Mouse (Mus musculus): Measurements from ENCODE around the gene Gm37240. TPM values are rescaled to one million over a fixed set of nuclear protein-coding genes. Genes with fewer than 3 reads are reported as not detected.

Gene Gm37240
- polyA plus RNA-seq, 1 experiment from 2014 or later = 0.52 TPM

DNA sequence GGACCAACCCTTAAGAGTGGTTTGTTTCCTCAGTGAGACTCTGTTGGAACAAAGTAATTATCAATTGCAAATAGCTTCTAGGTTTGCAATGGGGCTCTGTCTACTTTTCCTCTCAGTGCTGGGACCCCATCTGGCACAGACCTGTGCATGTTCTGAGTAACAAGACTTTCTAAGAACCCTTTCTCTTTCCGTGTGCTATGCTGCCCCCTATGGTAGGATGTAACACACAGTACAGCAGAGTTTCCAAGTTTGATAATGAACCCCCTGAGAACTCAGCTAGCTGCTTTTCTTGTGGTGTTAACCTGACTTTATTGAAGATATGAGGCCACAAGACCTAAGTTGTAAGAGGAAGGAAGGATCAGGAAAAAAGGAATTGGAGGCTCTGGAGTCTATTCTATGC lies 980.8 kb downstream of the Gm37240 start:
- Histone ChIP-seq H3K4me1 (replicated peaks; ENCODE audit: control insufficient read depth, insufficient read depth, low read length) (no peaks in the 10 kb centered on the region), H3K36me3 (ENCODE audit: control insufficient read depth, insufficient read depth, low read length) (no peaks in the 10 kb centered on the region), H3K9me3 (ENCODE audit: control insufficient read depth, low read length) (no peaks in the 10 kb centered on the region), H3K4me2 (replicated peaks; ENCODE audit: low read depth, low read length) (no peak overlapping the region), H3K27me3 (ENCODE audit: control insufficient read depth, insufficient read depth, low read length) (no peaks in the 10 kb centered on the region), H3K27ac (ENCODE audit: low read depth, low read length) (no peak overlapping the region), H3K4me3 (ENCODE audit: low read depth, low read length) (no peak overlapping the region), H3K9ac (ENCODE audit: low read depth, low read length) (no peak overlapping the region)
- WGBS = 24% methylated on average over 1 of the region's 1 CpGs
- ATAC-seq (ENCODE audit: low FRiP score) = no peak
- DNase-seq (ENCODE audit: low spot score) = peak; percentile 58

DNA sequence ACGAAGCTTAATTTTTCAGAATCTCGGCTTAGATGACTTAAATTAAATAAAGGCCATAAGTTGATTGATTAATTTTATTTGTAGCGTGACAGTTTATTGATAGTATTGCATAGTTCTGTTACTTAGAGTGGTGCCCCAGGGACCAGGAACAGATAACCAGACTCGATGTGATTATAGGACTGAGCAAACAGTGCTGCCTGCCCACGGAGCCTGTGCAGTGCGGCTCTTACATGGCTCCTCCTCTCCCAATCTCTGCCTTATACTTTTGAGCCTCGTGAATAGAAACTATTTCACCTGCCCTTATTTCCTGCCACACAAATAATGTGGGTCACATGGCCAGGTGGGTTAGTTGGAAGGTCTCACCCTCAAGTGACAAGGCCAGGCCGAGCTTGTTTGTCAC lies 989.4 kb downstream of the Gm37240 start:
- H3K4me2 ChIP-seq (replicated peaks; ENCODE audit: low read depth, low read length) = no peak overlapping the region
- ATAC-seq (ENCODE audit: low FRiP score) (no peak), DNase-seq (ENCODE audit: low spot score) (no peak)
- H3K36me3 ChIP-seq (ENCODE audit: control insufficient read depth, insufficient read depth, low read length) = no peaks in the 10 kb centered on the region
- 90% methylated on average over 8 of the region's 8 CpGs for WGBS
- no peaks in the 10 kb centered on the region for H3K4me1 ChIP-seq (replicated peaks; ENCODE audit: control insufficient read depth, insufficient read depth, low read length)
- no peaks in the 10 kb centered on the region for H3K27me3 ChIP-seq (ENCODE audit: control insufficient read depth, insufficient read depth, low read length)
- no peak overlapping the region for H3K9ac ChIP-seq (ENCODE audit: low read depth, low read length)
- H3K4me3 ChIP-seq (ENCODE audit: low read depth, low read length) = no peak overlapping the region
- no peak overlapping the region for H3K27ac ChIP-seq (ENCODE audit: low read depth, low read length)
- H3K9me3 ChIP-seq (ENCODE audit: control insufficient read depth, low read length) = no peaks in the 10 kb centered on the region

DNA sequence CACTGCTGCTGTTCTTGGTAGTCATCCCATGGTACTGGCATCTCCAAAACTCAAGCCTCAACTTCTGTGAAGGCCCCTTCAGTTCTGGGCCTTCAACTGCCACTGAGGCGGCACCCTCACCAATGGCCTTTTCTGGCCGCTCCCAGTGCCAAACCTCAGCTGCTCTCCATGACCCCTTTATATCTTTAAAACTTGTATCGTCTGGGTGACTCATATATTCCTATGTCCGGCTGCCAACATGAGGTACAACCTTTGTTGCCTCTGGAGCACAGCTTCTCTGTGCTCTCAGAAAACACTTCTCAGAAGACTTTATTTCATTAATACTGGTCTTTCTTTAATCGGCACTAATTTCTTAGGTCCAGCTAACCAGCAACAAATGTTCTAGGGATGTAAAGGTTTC lies 996.3 kb downstream of the Gm37240 start:
- no peaks in the 10 kb centered on the region for H3K9me3 ChIP-seq (ENCODE audit: control insufficient read depth, low read length)
- no peaks in the 10 kb centered on the region for H3K36me3 ChIP-seq (ENCODE audit: control insufficient read depth, insufficient read depth, low read length)
- no peak overlapping the region for H3K4me3 ChIP-seq (ENCODE audit: low read depth, low read length)
- H3K9ac ChIP-seq (ENCODE audit: low read depth, low read length) = no peak overlapping the region
- no peak for DNase-seq (ENCODE audit: low spot score)
- no peaks in the 10 kb centered on the region for H3K4me1 ChIP-seq (replicated peaks; ENCODE audit: control insufficient read depth, insufficient read depth, low read length)
- WGBS = 97% methylated on average over 5 of the region's 5 CpGs
- ATAC-seq (ENCODE audit: low FRiP score) = no peak
- H3K27ac ChIP-seq (ENCODE audit: low read depth, low read length) = no peak overlapping the region
- no peak overlapping the region for H3K4me2 ChIP-seq (replicated peaks; ENCODE audit: low read depth, low read length)
- no peaks in the 10 kb centered on the region for H3K27me3 ChIP-seq (ENCODE audit: control insufficient read depth, insufficient read depth, low read length)

DNA sequence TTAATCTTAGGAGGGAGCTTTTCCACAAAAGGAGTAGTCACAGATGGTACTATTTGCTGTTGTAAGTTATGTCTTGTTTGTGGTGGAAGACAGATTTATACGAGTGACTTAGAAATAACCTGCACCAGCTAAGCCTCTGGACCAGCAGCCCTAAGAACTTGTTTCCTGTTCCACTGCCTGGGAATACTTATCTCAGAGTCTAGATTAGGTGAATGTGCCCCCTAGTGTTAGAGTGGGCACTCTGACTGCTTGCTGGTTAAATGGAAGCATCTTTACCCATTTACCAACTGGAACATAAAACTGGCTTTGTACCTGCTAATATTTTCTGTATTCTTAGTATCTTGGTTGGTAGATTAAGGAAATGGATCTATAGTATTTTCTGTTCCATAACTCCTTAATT lies 997.7 kb downstream of the Gm37240 start:
- no peak overlapping the region for H3K27ac ChIP-seq (ENCODE audit: low read depth, low read length)
- no peak overlapping the region for H3K4me2 ChIP-seq (replicated peaks; ENCODE audit: low read depth, low read length)
- H3K27me3 ChIP-seq (ENCODE audit: control insufficient read depth, insufficient read depth, low read length) = no peaks in the 10 kb centered on the region
- peak; percentile 37 for DNase-seq (ENCODE audit: low spot score)
- H3K9ac ChIP-seq (ENCODE audit: low read depth, low read length) = no peak overlapping the region
- no peak for ATAC-seq (ENCODE audit: low FRiP score)
- 82% methylated on average over 1 of the region's 1 CpGs for WGBS
- no peaks in the 10 kb centered on the region for H3K36me3 ChIP-seq (ENCODE audit: control insufficient read depth, insufficient read depth, low read length)
- no peak overlapping the region for H3K4me3 ChIP-seq (ENCODE audit: low read depth, low read length)
- no peaks in the 10 kb centered on the region for H3K9me3 ChIP-seq (ENCODE audit: control insufficient read depth, low read length)
- H3K4me1 ChIP-seq (replicated peaks; ENCODE audit: control insufficient read depth, insufficient read depth, low read length) = no peaks in the 10 kb centered on the region

DNA sequence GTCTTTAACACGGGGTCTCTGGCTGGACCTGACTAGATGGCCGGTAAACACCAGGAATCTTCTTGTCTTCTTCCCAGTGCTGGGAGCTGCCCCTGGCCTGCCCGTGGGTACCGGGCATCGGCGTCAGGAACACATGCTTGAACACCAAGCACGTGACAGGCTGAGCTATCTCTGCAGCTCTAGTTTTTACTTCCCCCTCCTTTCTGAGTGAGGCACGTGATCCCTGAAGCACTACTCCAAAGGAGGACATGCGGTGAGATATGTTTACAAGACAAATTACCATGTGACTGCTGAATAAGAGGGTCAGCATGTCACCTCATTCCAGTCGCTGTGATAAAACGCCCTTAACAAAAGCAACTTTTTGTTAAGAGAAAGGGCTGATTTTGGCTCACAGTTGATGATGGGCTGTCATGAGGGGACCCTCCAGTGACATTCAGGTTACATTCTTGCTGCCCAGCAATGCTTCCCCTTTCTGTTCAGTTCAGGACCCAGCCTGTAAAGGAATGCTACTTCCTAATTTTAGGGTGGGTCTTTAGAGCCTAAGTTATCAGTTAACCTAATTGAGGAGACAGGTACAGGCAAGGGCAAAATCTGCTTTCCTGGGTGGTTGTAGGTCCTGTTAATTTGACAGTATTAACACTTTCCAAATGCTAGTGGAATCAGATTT lies 1003.4 kb downstream of the Gm37240 start:
- ATAC-seq (ENCODE audit: low FRiP score) = no peak
- WGBS = 40% methylated on average over 11 of the region's 11 CpGs

DNA sequence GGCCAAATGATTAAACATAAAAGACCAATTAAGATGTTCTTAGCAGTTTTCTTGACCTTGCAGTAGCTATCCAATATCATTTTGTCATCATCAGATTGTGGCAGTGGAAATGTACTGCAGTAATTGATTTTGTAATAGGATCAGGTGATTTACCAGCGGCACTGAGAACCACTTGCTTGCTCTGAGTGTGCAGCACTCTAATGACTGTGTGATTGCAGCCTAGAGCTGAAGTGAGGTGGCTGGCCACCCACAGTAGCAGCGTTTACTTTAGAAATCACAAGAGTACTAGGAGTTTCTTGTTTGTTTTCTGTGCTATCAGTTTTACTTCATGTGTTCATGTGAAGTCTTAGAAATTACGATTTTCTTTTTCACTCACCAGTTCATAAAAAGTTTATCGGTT lies 1011.1 kb downstream of the Gm37240 start:
- DNase-seq (ENCODE audit: low spot score) (no peak), ATAC-seq (ENCODE audit: low FRiP score) (no peak)
- H3K36me3 ChIP-seq (ENCODE audit: control insufficient read depth, insufficient read depth, low read length) = no peaks in the 10 kb centered on the region
- no peak overlapping the region for H3K4me3 ChIP-seq (ENCODE audit: low read depth, low read length)
- H3K9me3 ChIP-seq (ENCODE audit: control insufficient read depth, low read length) = no peaks in the 10 kb centered on the region
- no peaks in the 10 kb centered on the region for H3K4me1 ChIP-seq (replicated peaks; ENCODE audit: control insufficient read depth, insufficient read depth, low read length)
- H3K27me3 ChIP-seq (ENCODE audit: control insufficient read depth, insufficient read depth, low read length) = no peaks in the 10 kb centered on the region
- 82% methylated on average over 4 of the region's 4 CpGs for WGBS
- no peak overlapping the region for H3K4me2 ChIP-seq (replicated peaks; ENCODE audit: low read depth, low read length)
- H3K27ac ChIP-seq (ENCODE audit: low read depth, low read length) = no peak overlapping the region
- no peak overlapping the region for H3K9ac ChIP-seq (ENCODE audit: low read depth, low read length)

More for the DNA sequence above, 1003.4 kb downstream of the Gm37240 start:
- Histone ChIP-seq H3K27ac (ENCODE audit: low read depth, low read length) (no peak overlapping the region), H3K9ac (ENCODE audit: low read depth, low read length) (no peak overlapping the region), H3K27me3 (ENCODE audit: control insufficient read depth, insufficient read depth, low read length) (no peaks in the 10 kb centered on the region), H3K4me1 (replicated peaks; ENCODE audit: control insufficient read depth, insufficient read depth, low read length) (no peaks in the 10 kb centered on the region), H3K4me2 (replicated peaks; ENCODE audit: low read depth, low read length) (no peak overlapping the region), H3K4me3 (ENCODE audit: low read depth, low read length) (no peak overlapping the region), H3K36me3 (ENCODE audit: control insufficient read depth, insufficient read depth, low read length) (no peaks in the 10 kb centered on the region), H3K9me3 (ENCODE audit: control insufficient read depth, low read length) (no peaks in the 10 kb centered on the region)
- peak; percentile 8 for DNase-seq (ENCODE audit: low spot score)

DNA sequence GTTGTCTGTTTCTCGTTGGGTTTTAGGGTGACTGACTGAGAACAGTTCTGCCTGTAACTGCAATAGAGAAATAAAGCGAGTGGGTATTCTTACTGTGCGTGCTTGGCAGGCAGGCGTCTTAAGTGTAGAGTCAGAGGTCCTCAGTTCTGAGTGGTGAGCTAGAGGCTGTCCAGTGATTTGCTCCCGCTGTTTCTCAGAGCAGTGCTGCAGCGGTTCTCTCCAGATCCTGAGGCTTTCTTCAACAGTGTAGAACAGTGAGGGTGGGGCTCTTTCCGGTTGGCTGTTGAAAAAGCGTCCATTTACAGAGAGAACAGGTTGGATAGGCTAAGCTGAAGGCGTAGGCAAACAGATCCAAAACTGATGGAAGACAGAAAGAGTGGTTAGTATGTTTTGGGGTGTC lies 1012.0 kb downstream of the Gm37240 start:
- no peaks in the 10 kb centered on the region for H3K9me3 ChIP-seq (ENCODE audit: control insufficient read depth, low read length)
- DNase-seq (ENCODE audit: low spot score) (no peak), ATAC-seq (ENCODE audit: low FRiP score) (no peak)
- no peak overlapping the region for H3K4me2 ChIP-seq (replicated peaks; ENCODE audit: low read depth, low read length)
- no peak overlapping the region for H3K27ac ChIP-seq (ENCODE audit: low read depth, low read length)
- H3K9ac ChIP-seq (ENCODE audit: low read depth, low read length) = no peak overlapping the region
- H3K4me3 ChIP-seq (ENCODE audit: low read depth, low read length) = no peak overlapping the region
- H3K4me1 ChIP-seq (replicated peaks; ENCODE audit: control insufficient read depth, insufficient read depth, low read length) = no peaks in the 10 kb centered on the region
- 85% methylated on average over 9 of the region's 9 CpGs for WGBS
- H3K27me3 ChIP-seq (ENCODE audit: control insufficient read depth, insufficient read depth, low read length) = no peaks in the 10 kb centered on the region
- H3K36me3 ChIP-seq (ENCODE audit: control insufficient read depth, insufficient read depth, low read length) = no peaks in the 10 kb centered on the region

DNA sequence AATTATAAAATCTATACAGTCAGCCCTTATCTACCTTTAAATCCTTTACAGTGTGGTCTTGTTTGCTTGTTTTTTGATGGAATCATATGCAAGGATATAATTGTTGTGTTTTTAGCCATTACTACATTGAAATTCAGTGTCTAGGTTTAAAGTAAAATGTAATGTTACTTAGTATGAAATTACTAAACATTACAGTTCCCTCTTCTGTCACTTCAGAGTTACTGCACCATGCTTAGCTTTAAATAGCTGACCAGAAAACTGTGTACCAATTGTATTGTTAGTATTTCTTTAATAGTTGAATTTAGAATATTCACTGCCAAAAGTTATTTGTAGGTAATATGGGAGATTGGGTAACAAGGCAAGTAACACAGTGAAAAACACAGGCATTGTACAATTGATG lies 1017.2 kb downstream of the Gm37240 start:
- Histone ChIP-seq H3K4me3 (ENCODE audit: low read depth, low read length) (no peak overlapping the region), H3K36me3 (ENCODE audit: control insufficient read depth, insufficient read depth, low read length) (no peaks in the 10 kb centered on the region), H3K27ac (ENCODE audit: low read depth, low read length) (no peak overlapping the region), H3K9me3 (ENCODE audit: control insufficient read depth, low read length) (no peaks in the 10 kb centered on the region), H3K4me1 (replicated peaks; ENCODE audit: control insufficient read depth, insufficient read depth, low read length) (no peaks in the 10 kb centered on the region), H3K4me2 (replicated peaks; ENCODE audit: low read depth, low read length) (no peak overlapping the region), H3K27me3 (ENCODE audit: control insufficient read depth, insufficient read depth, low read length) (no peaks in the 10 kb centered on the region), H3K9ac (ENCODE audit: low read depth, low read length) (no peak overlapping the region)
- no peak for DNase-seq (ENCODE audit: low spot score)
- ATAC-seq (ENCODE audit: low FRiP score) = no peak

DNA sequence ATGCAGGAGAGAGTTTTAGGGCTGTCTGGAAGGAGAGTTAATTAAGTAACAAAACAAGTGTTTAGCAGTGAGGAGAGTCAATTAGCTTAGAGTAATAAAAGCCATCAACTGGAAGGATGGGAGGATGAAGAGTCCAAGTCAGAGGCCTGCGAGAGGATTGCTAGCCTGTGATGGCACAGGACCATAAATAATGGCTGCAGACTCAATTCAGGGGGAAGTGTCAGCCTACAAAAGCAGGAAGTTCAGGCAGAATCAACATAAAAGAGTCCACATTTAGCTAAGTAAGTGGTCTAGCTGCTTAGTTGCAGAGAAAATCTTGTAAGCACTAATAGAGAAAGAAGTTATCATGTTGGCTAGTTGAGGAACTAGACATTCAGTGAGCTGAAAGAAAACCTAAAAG lies 1019.3 kb downstream of the Gm37240 start:
- no peak overlapping the region for H3K4me2 ChIP-seq (replicated peaks; ENCODE audit: low read depth, low read length)
- DNase-seq (ENCODE audit: low spot score) (no peak), ATAC-seq (ENCODE audit: low FRiP score) (no peak)
- no peak overlapping the region for H3K9ac ChIP-seq (ENCODE audit: low read depth, low read length)
- H3K36me3 ChIP-seq (ENCODE audit: control insufficient read depth, insufficient read depth, low read length) = no peaks in the 10 kb centered on the region
- no peak overlapping the region for H3K27ac ChIP-seq (ENCODE audit: low read depth, low read length)
- no peaks in the 10 kb centered on the region for H3K4me1 ChIP-seq (replicated peaks; ENCODE audit: control insufficient read depth, insufficient read depth, low read length)
- 58% methylated on average over 1 of the region's 1 CpGs for WGBS
- no peak overlapping the region for H3K4me3 ChIP-seq (ENCODE audit: low read depth, low read length)
- H3K9me3 ChIP-seq (ENCODE audit: control insufficient read depth, low read length) = no peaks in the 10 kb centered on the region
- H3K27me3 ChIP-seq (ENCODE audit: control insufficient read depth, insufficient read depth, low read length) = no peaks in the 10 kb centered on the region

All from hindbrain, embryonic 11.5 days (tissue).